Mouse (Mus musculus) heart, embryonic 10.5 days (tissue): ENCODE data around the gene Loxl1. TPM values are rescaled to one million over a fixed set of nuclear protein-coding genes. Genes with fewer than 3 reads are reported as not detected.

Source experiments
- DNase-seq: peaks from one replicate; pipeline ENCODE4 v3.0.0-alpha.2; 2017; ENCODE audit warnings: low spot score
- H3K27ac ChIP-seq: fragments of 300-500 bp; sonication (generic); 2 replicates; pipeline ENCODE4 v1.5.1; 2016; ENCODE audit warnings: mild to moderate bottlenecking
- H3K27me3 ChIP-seq: fragments of 300-500 bp; sonication (generic); 2 replicates; pipeline ENCODE4 v1.6.1; 2016; ENCODE audit warnings: mild to moderate bottlenecking; ENCODE audit not compliant: poor library complexity, insufficient read depth, severe bottlenecking
- H3K36me3 ChIP-seq: fragments of 300-500 bp; sonication (generic); 2 replicates; pipeline ENCODE4 v1.6.1; 2016; ENCODE audit warnings: mild to moderate bottlenecking, moderate library complexity
- H3K4me1 ChIP-seq: fragments of 300-500 bp; sonication (generic); 2 replicates; pipeline ENCODE4 v1.6.1; 2016; ENCODE audit warnings: mild to moderate bottlenecking
- H3K4me3 ChIP-seq: fragments of 300-500 bp; sonication (generic); 2 replicates; pipeline ENCODE4 v1.5.1; 2016; ENCODE audit warnings: mild to moderate bottlenecking, moderate library complexity
- H3K9me3 ChIP-seq: fragments of 300-500 bp; sonication (generic); 2 replicates; pipeline ENCODE4 v1.6.1; 2016; ENCODE audit warnings: mild to moderate bottlenecking, moderate library complexity
- WGBS: fragments of 180-500 bp; shearing (Covaris S2); methylation state at CpG from one replicate; pipeline ENCODE4 v1.1.7; 2016; 5-methylcytosine and 5-hydroxymethylcytosine counted together
- polyA plus RNA-seq: library from polyadenylated mRNA; unstranded; fragments of >200 nt; fragmentation: Nextera tagmentation; extraction: Ambion mirVana; gene quantifications from 2 replicates; pipeline ENCODE4 v1.2.1, GENCODE M21; 2016

The Loxl1 gene
- polyA plus RNA-seq, 1 experiment from 2014 or later, result 35.7 TPM

- no peak for DNase-seq
- H3K27ac ChIP-seq, result peak overlapping the region; percentile 74
These were observed 7.3 kb downstream of the Loxl1 start for GRCm38 (mm10) chr9:58305686-58306085.

GRCm38 (mm10) chr9:58303599-58304271 lies 9.3 kb downstream of the Loxl1 start:
- peak overlapping the region; percentile 60 for H3K27ac ChIP-seq
- peaks cover 76% of the 10 kb centered on the region for H3K4me1 ChIP-seq
- WGBS, result 52% methylated on average over 8 of the region's 8 CpGs

More at GRCm38 (mm10) chr9:58305686-58306085, 7.3 kb downstream of the Loxl1 start:
- Histone ChIP-seq H3K9me3 (no peaks in the 10 kb centered on the region), H3K4me3 (no peak overlapping the region), H3K4me1 (peaks cover 78% of the 10 kb centered on the region), H3K36me3 (no peaks in the 10 kb centered on the region), H3K27me3 (no peaks in the 10 kb centered on the region)
- WGBS, result 22% methylated on average over 6 of the region's 6 CpGs

GRCm38 (mm10) chr9:58303115-58303514 lies 9.9 kb downstream of the Loxl1 start:
- no peak for DNase-seq
- H3K27ac ChIP-seq, result peak overlapping the region; percentile 65; the same call in 1 of the 2 replicates
- no peaks in the 10 kb centered on the region for H3K9me3 ChIP-seq
- no peaks in the 10 kb centered on the region for H3K27me3 ChIP-seq
- H3K36me3 ChIP-seq, result no peaks in the 10 kb centered on the region
- 62% methylated on average over 5 of the region's 5 CpGs for WGBS
- peaks cover 73% of the 10 kb centered on the region for H3K4me1 ChIP-seq
- no peak overlapping the region for H3K4me3 ChIP-seq

More at GRCm38 (mm10) chr9:58303599-58304271, 9.3 kb downstream of the Loxl1 start:
- DNase-seq, result no peak
- Histone ChIP-seq H3K4me3 (no peak overlapping the region), H3K36me3 (no peaks in the 10 kb centered on the region), H3K27me3 (no peaks in the 10 kb centered on the region), H3K9me3 (no peaks in the 10 kb centered on the region)

GRCm38 (mm10) chr9:58299356-58299799 lies 13.6 kb downstream of the Loxl1 start:
- H3K27ac ChIP-seq, result peak overlapping the region; percentile 74

GRCm38 (mm10) chr9:58297961-58298477 lies 15.0 kb downstream of the Loxl1 start:
- WGBS, result 74% methylated on average over 4 of the region's 4 CpGs
- Histone ChIP-seq H3K27ac (peak overlapping the region; percentile 63), H3K4me1 (peaks cover 62% of the 10 kb centered on the region), H3K4me3 (no peak overlapping the region), H3K27me3 (no peaks in the 10 kb centered on the region), H3K9me3 (no peaks in the 10 kb centered on the region), H3K36me3 (peaks cover 6% of the 10 kb centered on the region; the same call in 1 of the 2 replicates)
- peak; percentile 61 for DNase-seq

More at GRCm38 (mm10) chr9:58299356-58299799, 13.6 kb downstream of the Loxl1 start:
- Histone ChIP-seq H3K4me1 (peaks cover 72% of the 10 kb centered on the region), H3K36me3 (no peaks in the 10 kb centered on the region), H3K27me3 (no peaks in the 10 kb centered on the region), H3K9me3 (no peaks in the 10 kb centered on the region), H3K4me3 (no peak overlapping the region)
- WGBS, result 40% methylated on average over 2 of the region's 2 CpGs
- DNase-seq, result peak; percentile 79

- Histone ChIP-seq H3K9me3 (no peaks in the 10 kb centered on the region), H3K36me3 (peaks cover 6% of the 10 kb centered on the region; the same call in 1 of the 2 replicates), H3K4me1 (peaks cover 60% of the 10 kb centered on the region), H3K27ac (peak overlapping the region; percentile 63; the same call in 1 of the 2 replicates), H3K27me3 (no peaks in the 10 kb centered on the region), H3K4me3 (no peak overlapping the region)
- DNase-seq, result peak; percentile 74
- WGBS, result 68% methylated on average over 6 of the region's 6 CpGs
These were observed 15.9 kb downstream of the Loxl1 start for GRCm38 (mm10) chr9:58297065-58297464.

- peaks cover 60% of the 10 kb centered on the region for H3K4me1 ChIP-seq
- peak overlapping the region; percentile 73 for H3K27ac ChIP-seq
- H3K4me3 ChIP-seq, result peak overlapping the region; percentile 9; the same call in 1 of the 2 replicates
- 16% methylated on average over 9 of the region's 9 CpGs for WGBS
- H3K27me3 ChIP-seq, result no peaks in the 10 kb centered on the region
- H3K9me3 ChIP-seq, result no peaks in the 10 kb centered on the region
- H3K36me3 ChIP-seq, result peaks cover 10% of the 10 kb centered on the region; the same call in 1 of the 2 replicates
- DNase-seq, result no peak
These were observed 17.1 kb downstream of the Loxl1 start for GRCm38 (mm10) chr9:58295766-58296361.

GRCm38 (mm10) chr9:58295345-58295744 lies 17.6 kb downstream of the Loxl1 start:
- peaks cover 60% of the 10 kb centered on the region for H3K4me1 ChIP-seq
- no peaks in the 10 kb centered on the region for H3K27me3 ChIP-seq
- peak overlapping the region; percentile 73 for H3K27ac ChIP-seq

GRCm38 (mm10) chr9:58294527-58294926 lies 18.5 kb downstream of the Loxl1 start:
- 54% methylated on average over 7 of the region's 7 CpGs for WGBS
- Histone ChIP-seq H3K9me3 (no peaks in the 10 kb centered on the region), H3K27me3 (no peaks in the 10 kb centered on the region), H3K27ac (0 out of 2 replicates have a peak overlapping the region, but pooled peaks have one; percentile 23), H3K4me1 (peaks cover 54% of the 10 kb centered on the region), H3K36me3 (peaks cover 12% of the 10 kb centered on the region; the same call in 1 of the 2 replicates), H3K4me3 (no peak overlapping the region)
- DNase-seq, result no peak

More at GRCm38 (mm10) chr9:58295345-58295744, 17.6 kb downstream of the Loxl1 start:
- Histone ChIP-seq H3K9me3 (no peaks in the 10 kb centered on the region), H3K36me3 (peaks cover 12% of the 10 kb centered on the region; the same call in 1 of the 2 replicates), H3K4me3 (no peak overlapping the region)
- 81% methylated on average over 3 of the region's 3 CpGs for WGBS
- no peak for DNase-seq

GRCm38 (mm10) chr9:58289901-58290300 lies 23.1 kb downstream of the Loxl1 start:
- WGBS, result 75% methylated on average over 2 of the region's 2 CpGs
- peaks cover 19% of the 10 kb centered on the region for H3K36me3 ChIP-seq

GRCm38 (mm10) chr9:58289090-58289489 lies 23.9 kb downstream of the Loxl1 start:
- Histone ChIP-seq H3K9me3 (no peaks in the 10 kb centered on the region), H3K4me3 (no peak overlapping the region), H3K36me3 (peaks cover 19% of the 10 kb centered on the region), H3K27me3 (no peaks in the 10 kb centered on the region), H3K4me1 (peaks cover 14% of the 10 kb centered on the region; the same call in 1 of the 2 replicates), H3K27ac (no peak overlapping the region)
- DNase-seq, result no peak
- WGBS, result 81% methylated on average over 1 of the region's 1 CpGs

More at GRCm38 (mm10) chr9:58289901-58290300, 23.1 kb downstream of the Loxl1 start:
- peaks cover 14% of the 10 kb centered on the region for H3K4me1 ChIP-seq
- DNase-seq, result no peak
- no peak overlapping the region for H3K27ac ChIP-seq
- no peaks in the 10 kb centered on the region for H3K9me3 ChIP-seq
- H3K27me3 ChIP-seq, result no peaks in the 10 kb centered on the region
- no peak overlapping the region for H3K4me3 ChIP-seq

GRCm38 (mm10) chr9:58283431-58283830 lies 29.6 kb downstream of the Loxl1 start:
- no peaks in the 10 kb centered on the region for H3K9me3 ChIP-seq
- WGBS, result 81% methylated on average over 7 of the region's 7 CpGs
- peak overlapping the region; percentile 32; the same call in 1 of the 2 replicates for H3K27ac ChIP-seq
- H3K4me3 ChIP-seq, result no peak overlapping the region
- H3K27me3 ChIP-seq, result no peaks in the 10 kb centered on the region
- no peak for DNase-seq
- peaks cover 29% of the 10 kb centered on the region; the same call in 1 of the 2 replicates for H3K4me1 ChIP-seq
- peaks cover 7% of the 10 kb centered on the region for H3K36me3 ChIP-seq

GRCm38 (mm10) chr9:58281597-58281996 lies 31.4 kb downstream of the Loxl1 start:
- no peaks in the 10 kb centered on the region for H3K36me3 ChIP-seq
- no peak overlapping the region for H3K27ac ChIP-seq
- H3K4me1 ChIP-seq, result peaks cover 26% of the 10 kb centered on the region; the same call in 1 of the 2 replicates
- no peak for DNase-seq
- WGBS, result 52% methylated on average over 3 of the region's 3 CpGs
- H3K27me3 ChIP-seq, result no peaks in the 10 kb centered on the region
- H3K9me3 ChIP-seq, result no peaks in the 10 kb centered on the region
- H3K4me3 ChIP-seq, result no peak overlapping the region
